Mouse (Mus musculus): ENCODE results near the gene Mcrs1.
"Not testable (repeated sequence)": the region's sequence is repeated elsewhere in the genome, so short reads cannot be mapped to it uniquely, and the experiment has no call there.

The Mcrs1 gene

GRCm38 (mm10) chr15:99249938-99250337, 1.8 kb downstream of the Mcrs1 start:
- no peak for DNase-seq

GRCm38 (mm10) chr15:99248972-99249371, 2.8 kb downstream of the Mcrs1 start:
- no peak for DNase-seq

GRCm38 (mm10) chr15:99246736-99247135, 5.0 kb downstream of the Mcrs1 start:
- DNase-seq = not testable (repeated sequence)

GRCm38 (mm10) chr15:99242045-99242444, 9.7 kb downstream of the Mcrs1 start:
- no peak for DNase-seq

GRCm38 (mm10) chr15:99241249-99241648, 10.5 kb downstream of the Mcrs1 start:
- no peak for DNase-seq

GRCm38 (mm10) chr15:99240129-99240528, 11.6 kb downstream of the Mcrs1 start:
- no peak for DNase-seq

- DNase-seq = no peak
Observed at GRCm38 (mm10) chr15:99238006-99238405, 13.8 kb downstream of the Mcrs1 start.

GRCm38 (mm10) chr15:99234326-99235010, 17.3 kb downstream of the Mcrs1 start:
- no peak for DNase-seq

- DNase-seq = no peak
Observed at GRCm38 (mm10) chr15:99233719-99234118, 18.0 kb downstream of the Mcrs1 start.

GRCm38 (mm10) chr15:99231998-99232397, 19.8 kb downstream of the Mcrs1 start:
- DNase-seq = no peak

GRCm38 (mm10) chr15:99226090-99226489, 25.7 kb downstream of the Mcrs1 start:
- no peak for DNase-seq

GRCm38 (mm10) chr15:99225081-99225810, 26.5 kb downstream of the Mcrs1 start:
- DNase-seq = no peak

GRCm38 (mm10) chr15:99224208-99224911, 27.4 kb downstream of the Mcrs1 start, which contains the start of gene Kcnh3:
TSS of gene Kcnh3 (plus strand) at chr15:99224861.
- peak; percentile 43 for DNase-seq

- peak; percentile 39 for DNase-seq
Observed at GRCm38 (mm10) chr15:99223585-99224207, 28.1 kb downstream of the Mcrs1 start.

GRCm38 (mm10) chr15:99222794-99223584, 28.8 kb downstream of the Mcrs1 start:
- DNase-seq = no peak

- DNase-seq = no peak
Observed at GRCm38 (mm10) chr15:99221315-99221952, 30.3 kb downstream of the Mcrs1 start.

- DNase-seq = no peak
Observed at GRCm38 (mm10) chr15:99217630-99218029, 34.1 kb downstream of the Mcrs1 start.

GRCm38 (mm10) chr15:99215741-99216463, 35.9 kb downstream of the Mcrs1 start:
- DNase-seq = no peak

GRCm38 (mm10) chr15:99214941-99215340, 36.8 kb downstream of the Mcrs1 start:
- no peak for DNase-seq

- no peak for DNase-seq
Observed at GRCm38 (mm10) chr15:99213183-99213582, 38.6 kb downstream of the Mcrs1 start.

- no peak for DNase-seq
Observed at GRCm38 (mm10) chr15:99205959-99206358, 45.8 kb downstream of the Mcrs1 start.

Measured in cerebellum, adult 11 months (tissue).